Mouse (Mus musculus): Measurements from ENCODE around the gene Galntl6. TPM values are rescaled to one million over a fixed set of nuclear protein-coding genes. Genes with fewer than 3 reads are reported as not detected.

Gene Galntl6
- polyA plus RNA-seq, 1 experiment from 2014 or later = 0.03 TPM

GRCm38 (mm10) chr8:58258577-58259315 is 653.7 kb downstream of the Galntl6 start:
- Histone ChIP-seq H3K9ac (no peak overlapping the region), H3K4me3 (replicated peaks) (no peak overlapping the region), H3K27ac (no peak overlapping the region), H3K36me3 (no peaks in the 10 kb centered on the region), H3K9me3 (replicated peaks) (no peaks in the 10 kb centered on the region), H3K4me2 (no peak overlapping the region), H3K4me1 (replicated peaks) (no peaks in the 10 kb centered on the region), H3K27me3 (no peaks in the 10 kb centered on the region)
- 66% methylated on average over 2 of the region's 2 CpGs for WGBS (ENCODE audit: insufficient replicate concordance)
- DNase-seq = no peak
- no peak for ATAC-seq (ENCODE audit: low read depth)

- WGBS (ENCODE audit: insufficient replicate concordance) = 63% methylated on average over 1 of the region's 1 CpGs
- H3K4me2 ChIP-seq = no peak overlapping the region
- H3K27me3 ChIP-seq = no peaks in the 10 kb centered on the region
- H3K36me3 ChIP-seq = no peaks in the 10 kb centered on the region
- DNase-seq (no peak), ATAC-seq (ENCODE audit: low read depth) (no peak)
- H3K27ac ChIP-seq = no peak overlapping the region
- no peak overlapping the region for H3K4me3 ChIP-seq (replicated peaks)
- no peaks in the 10 kb centered on the region for H3K4me1 ChIP-seq (replicated peaks)
- no peaks in the 10 kb centered on the region for H3K9me3 ChIP-seq (replicated peaks)
- H3K9ac ChIP-seq = no peak overlapping the region
Observed at GRCm38 (mm10) chr8:58253620-58254019, 658.8 kb downstream of the Galntl6 start.

GRCm38 (mm10) chr8:58244830-58245229 is 667.6 kb downstream of the Galntl6 start:
- no peak for DNase-seq
- H3K4me3 ChIP-seq (replicated peaks) = no peak overlapping the region
- H3K27ac ChIP-seq = no peak overlapping the region
- no peaks in the 10 kb centered on the region for H3K27me3 ChIP-seq
- no peak overlapping the region for H3K9ac ChIP-seq
- no peaks in the 10 kb centered on the region for H3K9me3 ChIP-seq (replicated peaks)
- no peaks in the 10 kb centered on the region for H3K4me1 ChIP-seq (replicated peaks)
- H3K36me3 ChIP-seq = no peaks in the 10 kb centered on the region
- ATAC-seq (ENCODE audit: low read depth) = no peak
- no peak overlapping the region for H3K4me2 ChIP-seq
- WGBS (ENCODE audit: insufficient replicate concordance) = 58% methylated on average over 3 of the region's 3 CpGs

- Histone ChIP-seq H3K27me3 (no peaks in the 10 kb centered on the region), H3K27ac (no peak overlapping the region), H3K4me2 (no peak overlapping the region), H3K9me3 (replicated peaks) (no peaks in the 10 kb centered on the region), H3K4me3 (replicated peaks) (no peak overlapping the region), H3K36me3 (no peaks in the 10 kb centered on the region), H3K4me1 (replicated peaks) (no peaks in the 10 kb centered on the region), H3K9ac (no peak overlapping the region)
- ATAC-seq (ENCODE audit: low read depth) (no peak), DNase-seq (no peak)
- WGBS (ENCODE audit: insufficient replicate concordance) = 20% methylated on average over 2 of the region's 2 CpGs
Observed at GRCm38 (mm10) chr8:58234220-58234619, 678.2 kb downstream of the Galntl6 start.

- 43% methylated on average over 1 of the region's 1 CpGs for WGBS (ENCODE audit: insufficient replicate concordance)
- Histone ChIP-seq H3K4me2 (no peak overlapping the region), H3K27me3 (no peaks in the 10 kb centered on the region), H3K36me3 (no peaks in the 10 kb centered on the region), H3K4me3 (replicated peaks) (no peak overlapping the region), H3K9me3 (replicated peaks) (no peaks in the 10 kb centered on the region), H3K27ac (no peak overlapping the region), H3K9ac (no peak overlapping the region), H3K4me1 (replicated peaks) (no peaks in the 10 kb centered on the region)
- DNase-seq = no peak
- no peak for ATAC-seq (ENCODE audit: low read depth)
Observed at GRCm38 (mm10) chr8:58228725-58229124, 683.7 kb downstream of the Galntl6 start.

GRCm38 (mm10) chr8:58217885-58218284 is 694.6 kb downstream of the Galntl6 start:
- Histone ChIP-seq H3K36me3 (no peaks in the 10 kb centered on the region), H3K4me1 (replicated peaks) (no peaks in the 10 kb centered on the region), H3K9ac (no peak overlapping the region), H3K27ac (no peak overlapping the region), H3K9me3 (replicated peaks) (no peaks in the 10 kb centered on the region), H3K4me3 (replicated peaks) (no peak overlapping the region), H3K27me3 (no peaks in the 10 kb centered on the region), H3K4me2 (no peak overlapping the region)
- DNase-seq (no peak), ATAC-seq (ENCODE audit: low read depth) (no peak)
- 60% methylated on average over 8 of the region's 8 CpGs for WGBS (ENCODE audit: insufficient replicate concordance)

GRCm38 (mm10) chr8:58189694-58190093 is 722.7 kb downstream of the Galntl6 start:
- no peaks in the 10 kb centered on the region for H3K9me3 ChIP-seq (replicated peaks)
- no peak overlapping the region for H3K4me2 ChIP-seq
- H3K36me3 ChIP-seq = no peaks in the 10 kb centered on the region
- H3K4me3 ChIP-seq (replicated peaks) = no peak overlapping the region
- DNase-seq = no peak
- H3K9ac ChIP-seq = no peak overlapping the region
- no peaks in the 10 kb centered on the region for H3K27me3 ChIP-seq
- no peak for ATAC-seq (ENCODE audit: low read depth)
- H3K4me1 ChIP-seq (replicated peaks) = no peaks in the 10 kb centered on the region
- H3K27ac ChIP-seq = no peak overlapping the region
- WGBS (ENCODE audit: insufficient replicate concordance) = 57% methylated on average over 1 of the region's 1 CpGs

GRCm38 (mm10) chr8:58146961-58147360 is 765.5 kb downstream of the Galntl6 start:
- DNase-seq = no peak
- Histone ChIP-seq H3K9ac (no peak overlapping the region), H3K36me3 (no peaks in the 10 kb centered on the region), H3K27ac (no peak overlapping the region), H3K9me3 (replicated peaks) (no peaks in the 10 kb centered on the region), H3K27me3 (no peaks in the 10 kb centered on the region), H3K4me1 (replicated peaks) (no peaks in the 10 kb centered on the region), H3K4me3 (replicated peaks) (no peak overlapping the region), H3K4me2 (no peak overlapping the region)
- ATAC-seq (ENCODE audit: low read depth) = no peak
- 28% methylated on average over 1 of the region's 1 CpGs for WGBS (ENCODE audit: insufficient replicate concordance)

GRCm38 (mm10) chr8:58086733-58087132 is 825.7 kb downstream of the Galntl6 start:
- H3K27me3 ChIP-seq = no peaks in the 10 kb centered on the region
- H3K27ac ChIP-seq = no peak overlapping the region
- WGBS (ENCODE audit: insufficient replicate concordance) = 63% methylated on average over 4 of the region's 4 CpGs
- H3K9me3 ChIP-seq (replicated peaks) = no peaks in the 10 kb centered on the region
- H3K36me3 ChIP-seq = no peaks in the 10 kb centered on the region
- no peak overlapping the region for H3K4me3 ChIP-seq (replicated peaks)
- H3K9ac ChIP-seq = no peak overlapping the region
- no peak for DNase-seq
- no peak overlapping the region for H3K4me2 ChIP-seq
- H3K4me1 ChIP-seq (replicated peaks) = no peaks in the 10 kb centered on the region
- ATAC-seq (ENCODE audit: low read depth) = no peak

GRCm38 (mm10) chr8:58084931-58085330 is 827.5 kb downstream of the Galntl6 start:
- Histone ChIP-seq H3K4me2 (no peak overlapping the region), H3K4me1 (replicated peaks) (no peaks in the 10 kb centered on the region), H3K4me3 (replicated peaks) (no peak overlapping the region), H3K27me3 (no peaks in the 10 kb centered on the region), H3K36me3 (no peaks in the 10 kb centered on the region), H3K27ac (no peak overlapping the region), H3K9ac (no peak overlapping the region), H3K9me3 (replicated peaks) (no peaks in the 10 kb centered on the region)
- WGBS (ENCODE audit: insufficient replicate concordance) = 62% methylated on average over 6 of the region's 6 CpGs
- no peak for DNase-seq
- no peak for ATAC-seq (ENCODE audit: low read depth)

GRCm38 (mm10) chr8:58081715-58082114 is 830.7 kb downstream of the Galntl6 start:
- DNase-seq (no peak), ATAC-seq (ENCODE audit: low read depth) (no peak)
- Histone ChIP-seq H3K9me3 (replicated peaks) (no peaks in the 10 kb centered on the region), H3K4me1 (replicated peaks) (no peaks in the 10 kb centered on the region), H3K9ac (no peak overlapping the region), H3K27me3 (no peaks in the 10 kb centered on the region), H3K4me2 (no peak overlapping the region), H3K36me3 (no peaks in the 10 kb centered on the region), H3K27ac (no peak overlapping the region), H3K4me3 (replicated peaks) (no peak overlapping the region)
- 58% methylated on average over 5 of the region's 5 CpGs for WGBS (ENCODE audit: insufficient replicate concordance)

GRCm38 (mm10) chr8:58074611-58075010 is 837.8 kb downstream of the Galntl6 start:
- Histone ChIP-seq H3K4me1 (replicated peaks) (no peaks in the 10 kb centered on the region), H3K36me3 (no peaks in the 10 kb centered on the region), H3K27ac (no peak overlapping the region), H3K4me3 (replicated peaks) (no peak overlapping the region), H3K9ac (no peak overlapping the region), H3K9me3 (replicated peaks) (no peaks in the 10 kb centered on the region), H3K4me2 (no peak overlapping the region), H3K27me3 (no peaks in the 10 kb centered on the region)
- DNase-seq = no peak
- 78% methylated on average over 4 of the region's 4 CpGs for WGBS (ENCODE audit: insufficient replicate concordance)
- no peak for ATAC-seq (ENCODE audit: low read depth)
